Mouse (Mus musculus) midbrain, embryonic 10.5 days (tissue): ENCODE results near the gene Il22ra2. TPM values are rescaled to one million over a fixed set of nuclear protein-coding genes. Genes with fewer than 3 reads are reported as not detected.

ENCODE experiments used
- DNase-seq: peaks from one replicate; pipeline ENCODE4 v3.0.0-alpha.2; 2017; ENCODE audit warnings: low spot score
- H3K27ac ChIP-seq: fragments of 300-500 bp; sonication (generic); replicated peaks from 2 replicates; pipeline ENCODE4 v1.5.1; 2016; ENCODE audit warnings: mild to moderate bottlenecking
- H3K27me3 ChIP-seq: fragments of 300-500 bp; sonication (generic); 2 replicates; pipeline ENCODE4 v1.6.1; 2016; ENCODE audit warnings: low read depth, mild to moderate bottlenecking; ENCODE audit not compliant: poor library complexity, severe bottlenecking
- H3K36me3 ChIP-seq: fragments of 300-500 bp; sonication (generic); 2 replicates; pipeline ENCODE4 v1.6.1; 2016; ENCODE audit warnings: mild to moderate bottlenecking, moderate library complexity
- H3K4me1 ChIP-seq: fragments of 300-500 bp; sonication (generic); 2 replicates; pipeline ENCODE4 v1.6.1; 2016
- H3K4me3 ChIP-seq: fragments of 300-500 bp; sonication (generic); 2 replicates; pipeline ENCODE4 v1.5.1; 2016; ENCODE audit warnings: mild to moderate bottlenecking, moderate library complexity
- H3K9me3 ChIP-seq: fragments of 300-500 bp; sonication (generic); replicated peaks from 2 replicates; pipeline ENCODE4 v1.6.1; 2016; ENCODE audit warnings: mild to moderate bottlenecking
- WGBS: fragments of 180-500 bp; shearing (Covaris S2); methylation state at CpG from one replicate; pipeline ENCODE4 v1.1.7; 2016; 5-methylcytosine and 5-hydroxymethylcytosine counted together
- polyA plus RNA-seq: library from polyadenylated mRNA; unstranded; fragments of >200 nt; fragmentation: Nextera tagmentation; extraction: Ambion mirVana; gene quantifications from 2 replicates; pipeline ENCODE4 v1.2.1, GENCODE M21; 2016

The Il22ra2 gene
- not detected in 2 replicates for polyA plus RNA-seq

GRCm38 (mm10) chr10:19621408-19622048, at the start of gene Il22ra2:
Il22ra2 (plus strand) TSS chr10:19621998.
- no peak within 1 kb of the TSS for H3K4me3 ChIP-seq
- H3K27me3 ChIP-seq: no peaks in the 10 kb centered on the region
- H3K27ac ChIP-seq: no peak within 1 kb of the TSS
- H3K4me1 ChIP-seq: no peaks in the 10 kb centered on the region
- no peaks in the 10 kb centered on the region for H3K9me3 ChIP-seq
- no peak for DNase-seq
- WGBS: 93% methylated on average over 2 of the region's 2 CpGs
- H3K36me3 ChIP-seq: no peaks in the 10 kb centered on the region

- no peaks in the 10 kb centered on the region for H3K4me1 ChIP-seq
- no peaks in the 10 kb centered on the region for H3K9me3 ChIP-seq
- no peak overlapping the region for H3K4me3 ChIP-seq
- H3K36me3 ChIP-seq: no peaks in the 10 kb centered on the region
- WGBS: 96% methylated on average over 3 of the region's 3 CpGs
- no peaks in the 10 kb centered on the region for H3K27me3 ChIP-seq
- no peak for DNase-seq
- H3K27ac ChIP-seq: no peak overlapping the region
These were observed 44.2 kb upstream of the Il22ra2 start for GRCm38 (mm10) chr10:19577571-19577970.

GRCm38 (mm10) chr10:19578001-19578400, 43.8 kb upstream of the Il22ra2 start:
- H3K4me3 ChIP-seq: no peak overlapping the region
- H3K27ac ChIP-seq: no peak overlapping the region
- no peaks in the 10 kb centered on the region for H3K36me3 ChIP-seq
- no peak for DNase-seq
- no peaks in the 10 kb centered on the region for H3K27me3 ChIP-seq
- 90% methylated on average over 6 of the region's 6 CpGs for WGBS
- H3K9me3 ChIP-seq: no peaks in the 10 kb centered on the region
- no peaks in the 10 kb centered on the region for H3K4me1 ChIP-seq

GRCm38 (mm10) chr10:19578409-19578986, 43.3 kb upstream of the Il22ra2 start:
- H3K9me3 ChIP-seq: no peaks in the 10 kb centered on the region
- no peaks in the 10 kb centered on the region for H3K4me1 ChIP-seq
- whole genome bisulfite sequencing: 84% methylated on average over 9 of the region's 9 CpGs
- no peak overlapping the region for H3K27ac ChIP-seq
- H3K4me3 ChIP-seq: no peak overlapping the region
- no peaks in the 10 kb centered on the region for H3K36me3 ChIP-seq
- DNase-seq: no peak
- H3K27me3 ChIP-seq: no peaks in the 10 kb centered on the region

GRCm38 (mm10) chr10:19580660-19581059, 41.1 kb upstream of the Il22ra2 start:
- no peaks in the 10 kb centered on the region for H3K4me1 ChIP-seq
- no peaks in the 10 kb centered on the region for H3K36me3 ChIP-seq
- WGBS: 76% methylated on average over 3 of the region's 3 CpGs
- no peaks in the 10 kb centered on the region for H3K9me3 ChIP-seq
- no peak overlapping the region for H3K27ac ChIP-seq
- no peak for DNase-seq
- no peak overlapping the region for H3K4me3 ChIP-seq
- H3K27me3 ChIP-seq: no peaks in the 10 kb centered on the region

GRCm38 (mm10) chr10:19581844-19582582, 39.8 kb upstream of the Il22ra2 start:
- no peak for DNase-seq
- H3K4me3 ChIP-seq: no peak overlapping the region
- no peaks in the 10 kb centered on the region for H3K9me3 ChIP-seq
- no peaks in the 10 kb centered on the region for H3K36me3 ChIP-seq
- no peaks in the 10 kb centered on the region for H3K4me1 ChIP-seq
- H3K27me3 ChIP-seq: no peaks in the 10 kb centered on the region
- no peak overlapping the region for H3K27ac ChIP-seq
- 79% methylated on average over 9 of the region's 9 CpGs for WGBS

GRCm38 (mm10) chr10:19582806-19583430, 38.9 kb upstream of the Il22ra2 start:
- Histone ChIP-seq H3K4me3 (no peak overlapping the region), H3K4me1 (no peaks in the 10 kb centered on the region), H3K9me3 (no peaks in the 10 kb centered on the region), H3K27ac (no peak overlapping the region), H3K36me3 (no peaks in the 10 kb centered on the region), H3K27me3 (no peaks in the 10 kb centered on the region)
- no peak for DNase-seq
- 86% methylated on average over 7 of the region's 7 CpGs for WGBS

- DNase-seq: no peak
- Histone ChIP-seq H3K27ac (no peak overlapping the region), H3K9me3 (no peaks in the 10 kb centered on the region), H3K4me1 (no peaks in the 10 kb centered on the region), H3K4me3 (no peak overlapping the region), H3K36me3 (no peaks in the 10 kb centered on the region), H3K27me3 (no peaks in the 10 kb centered on the region)
- WGBS: 74% methylated on average over 2 of the region's 2 CpGs
These were observed 37.7 kb upstream of the Il22ra2 start for GRCm38 (mm10) chr10:19584064-19584463.

GRCm38 (mm10) chr10:19584846-19585245, 37.0 kb upstream of the Il22ra2 start:
- Histone ChIP-seq H3K36me3 (no peaks in the 10 kb centered on the region), H3K4me3 (no peak overlapping the region), H3K4me1 (no peaks in the 10 kb centered on the region), H3K9me3 (no peaks in the 10 kb centered on the region), H3K27me3 (peaks cover 5% of the 10 kb centered on the region), H3K27ac (no peak overlapping the region)
- no peak for DNase-seq
- 81% methylated on average over 1 of the region's 1 CpGs for WGBS

GRCm38 (mm10) chr10:19585860-19586259, 35.9 kb upstream of the Il22ra2 start:
- no peak overlapping the region for H3K4me3 ChIP-seq
- 93% methylated on average over 5 of the region's 5 CpGs for WGBS
- no peak overlapping the region for H3K27ac ChIP-seq
- no peak for DNase-seq
- H3K9me3 ChIP-seq: no peaks in the 10 kb centered on the region
- no peaks in the 10 kb centered on the region for H3K36me3 ChIP-seq
- peaks cover 15% of the 10 kb centered on the region for H3K27me3 ChIP-seq
- no peaks in the 10 kb centered on the region for H3K4me1 ChIP-seq

GRCm38 (mm10) chr10:19587281-19587680, 34.5 kb upstream of the Il22ra2 start:
- Histone ChIP-seq H3K4me1 (peaks cover 7% of the 10 kb centered on the region), H3K9me3 (no peaks in the 10 kb centered on the region), H3K36me3 (no peaks in the 10 kb centered on the region), H3K27me3 (peaks cover 18% of the 10 kb centered on the region), H3K4me3 (no peak overlapping the region), H3K27ac (no peak overlapping the region)
- no peak for DNase-seq
- WGBS: 86% methylated on average over 3 of the region's 3 CpGs

GRCm38 (mm10) chr10:19589626-19590025, 32.2 kb upstream of the Il22ra2 start:
- Histone ChIP-seq H3K4me1 (peaks cover 23% of the 10 kb centered on the region), H3K27me3 (peaks cover 18% of the 10 kb centered on the region), H3K36me3 (no peaks in the 10 kb centered on the region), H3K9me3 (no peaks in the 10 kb centered on the region), H3K27ac (no peak overlapping the region), H3K4me3 (no peak overlapping the region)
- DNase-seq: no peak
- 92% methylated on average over 12 of the region's 12 CpGs for WGBS

GRCm38 (mm10) chr10:19591286-19591640, 30.5 kb upstream of the Il22ra2 start:
- WGBS: 30% methylated on average over 6 of the region's 6 CpGs
- H3K4me1 ChIP-seq: peaks cover 23% of the 10 kb centered on the region
- no peaks in the 10 kb centered on the region for H3K36me3 ChIP-seq
- peak overlapping the region; percentile 72 for H3K4me3 ChIP-seq
- no peaks in the 10 kb centered on the region for H3K9me3 ChIP-seq
- no peak for DNase-seq
- H3K27ac ChIP-seq: no peak overlapping the region
- H3K27me3 ChIP-seq: peaks cover 18% of the 10 kb centered on the region
